In genomic region chr13:63563781-63564625, GRCm38 (mm10) we compare ENCODE assay signal across 8 mouse cellular contexts. TPM values are rescaled to one million over a fixed set of nuclear protein-coding genes. Genes with fewer than 3 reads are reported as not detected.
DNase-seq lines count a peak whose midpoint lies in the region; ATAC-seq and TF ChIP-seq lines count a peak whose summit lies in the region.

No protein-coding gene starts in this region.

- no peaks in the 10 kb centered on the region; the same call in 1 of the 2 replicates for H3K4me1 ChIP-seq in heart, adult 2 months (ENCODE audit: control insufficient read depth, insufficient read depth, low read length)
- H3K4me1 ChIP-seq in lung, adult 2 months (ENCODE audit: control insufficient read depth, insufficient read depth, low read length), result peaks cover 5% of the 10 kb centered on the region
- peaks cover 49% of the 10 kb centered on the region for H3K4me1 ChIP-seq in neural tube, embryonic 15.5 days

- H3K4me3 ChIP-seq in heart, adult 2 months, result peak overlapping the region; percentile 78
- H3K4me3 ChIP-seq in lung, adult 2 months (replicated peaks; ENCODE audit: extremely low read depth, low read depth, low read length), result peak overlapping the region; percentile 61
- H3K4me3 ChIP-seq in neural tube, embryonic 15.5 days (replicated peaks), result peak overlapping the region; percentile 76

- ATAC-seq in neural tube, embryonic 15.5 days (ENCODE audit: low FRiP score), result no peak

- peak overlapping the region; percentile 92 for H3K9ac ChIP-seq in heart, adult 2 months (ENCODE audit: low read depth, low read length)
- H3K9ac ChIP-seq in neural tube, embryonic 15.5 days (replicated peaks), result peak overlapping the region; percentile 83

- under 1% methylated on average over 51 of the region's 51 CpGs for WGBS in heart, adult 2 months
- WGBS in lung, adult 2 months, result under 1% methylated on average over 51 of the region's 51 CpGs
- WGBS in neural tube, embryonic 15.5 days, result under 1% methylated on average over 51 of the region's 51 CpGs

- no peaks in the 10 kb centered on the region for H3K9me3 ChIP-seq in neural tube, embryonic 15.5 days (replicated peaks)

- no peaks in the 10 kb centered on the region for H3K36me3 ChIP-seq in heart, adult 2 months (ENCODE audit: control insufficient read depth, insufficient read depth, low read length)
- no peaks in the 10 kb centered on the region for H3K36me3 ChIP-seq in neural tube, embryonic 15.5 days

- H3K27me3 ChIP-seq in heart, adult 2 months (ENCODE audit: control insufficient read depth, insufficient read depth, low read length), result no peaks in the 10 kb centered on the region
- no peaks in the 10 kb centered on the region for H3K27me3 ChIP-seq in neural tube, embryonic 15.5 days (replicated peaks)

- 0 out of 2 replicates have a peak, but pooled peaks have one; percentile 6 for TF ChIP-seq POLR2A in heart, adult 2 months (IDR thresholded peaks at IDR 0.05; ENCODE audit: insufficient read depth, low read depth, low read length)
- TF ChIP-seq POLR2A in lung, adult 2 months (IDR thresholded peaks at IDR 0.05; ENCODE audit: borderline replicate concordance, extremely low read depth, low read depth, low read length), result peak; percentile 20; the same call in 1 of the 2 replicates

- TF ChIP-seq CTCF in heart, adult 2 months (IDR thresholded peaks at IDR 0.05), result no peak
- no peak for TF ChIP-seq CTCF in lung, adult 2 months (IDR thresholded peaks at IDR 0.05; ENCODE audit: insufficient read depth, low read length)

- H3K79me2 ChIP-seq in heart, adult 2 months (replicated peaks; ENCODE audit: control insufficient read depth, insufficient read depth, low read length), result peaks cover 1% of the 10 kb centered on the region; the same call in 1 of the 2 replicates

- no peak for TF ChIP-seq EP300 in heart, adult 2 months (IDR thresholded peaks at IDR 0.05; ENCODE audit: insufficient read depth, low read depth, low read length)

- peak overlapping the region; percentile 96 for H3K27ac ChIP-seq in heart, adult 2 months
- H3K27ac ChIP-seq in neural tube, embryonic 15.5 days (replicated peaks), result peak overlapping the region; percentile 94

- DNase-seq in urinary bladder, adult 18-20 months (ENCODE audit: low spot score in 2 of 2), result peak; percentile 27 to 53
- DNase-seq in urinary bladder, postnatal 10 days (ENCODE audit: low spot score), result no peak
- DNase-seq in embryo, embryonic 10.5 days (ENCODE audit: low spot score), result peak; percentile 67
- peak; percentile 72 to 76 for DNase-seq in heart, adult 2 months
- peak; percentile 43 to 55 for DNase-seq in kidney, adult 8-10 months
- DNase-seq in lung, adult 2 months, result peak; percentile 63
- peak; percentile 50 to 52 for DNase-seq in thymus, postnatal 10 days (ENCODE audit: low spot score in 2 of 2)

- intact Hi-C loops in heart, adult 2 months (cut with DNase I), result loop anchor here (1.0 to 10.0 kb wide), 5 partner anchors 18 to 601 kb away; partner anchors contain the start of gene Habp4

- H3K4me2 ChIP-seq in neural tube, embryonic 15.5 days, result peak overlapping the region; percentile 97

RNA-seq across cellular contexts. Expression of gene Ptch1, which starts 9.4 kb away (rescaled TPM):
- 10 to 100 TPM in 1 of 2 experiments, 1 to 10 TPM in 1; 9.3 to 16.4 TPM for total RNA-seq in heart, adult 2 months (2021)
- 6.7 and 9.2 TPM in 2 replicates for polyA plus RNA-seq in heart, adult 2 months (2012; rRNA removed)
- 41.4 and 47.6 TPM in 2 replicates for polyA plus RNA-seq in lung, adult 2 months (2012; rRNA removed)
- polyA plus RNA-seq in neural tube, embryonic 15.5 days (2015; fragmentation: Nextera tagmentation; extraction: Ambion mirVana), result 16.9 and 17.5 TPM in 2 replicates
